Mouse (Mus musculus) MEL (cell line): ENCODE measurements at regions not wholly inside any gene's neighbourhood (a gene's known extent, or its start where the extent isn't known, plus 50 kb on each side); places are given as distances from the start of the nearest gene placed in this dataset.

Experiments
- DNase-seq: peaks from one replicate; pipeline ENCODE4 v3.0.0; 2011; ENCODE audit warnings: low read depth, low spot score
- H3K27ac ChIP-seq: 2 replicates; pipeline ENCODE4 v1.5.1; 2012; ENCODE audit warnings: low read depth, mild to moderate bottlenecking, control low read depth, low read length, moderate library complexity; ENCODE audit not compliant: control insufficient read depth
- H3K27me3 ChIP-seq, 2 experiments: fragments of 150-350 bp in 1 of 2; sonication (generic) in 1 of 2; 2 replicates each; pipeline ENCODE4 v1.6.1; 2012; ENCODE audit warnings: low read length in 2 of 2, mild to moderate bottlenecking in 2 of 2, improper control_type of control experiment in 1 of 2, moderate library complexity in 1 of 2; ENCODE audit not compliant: insufficient read depth in 2 of 2, control insufficient read depth in 1 of 2
- H3K36me3 ChIP-seq, 2 experiments: 2 replicates each; pipeline ENCODE4 v1.6.1; 2012 to 2014; ENCODE audit warnings: low read length in 2 of 2, improper control_type of control experiment in 1 of 2, inconsistent platforms in 1 of 2, mild to moderate bottlenecking in 1 of 2; ENCODE audit not compliant: insufficient read depth in 2 of 2, control insufficient read depth in 1 of 2
- H3K4me1 ChIP-seq, 2 experiments: fragments of 150-350 bp in 1 of 2; sonication (generic) in 1 of 2; 2 replicates each; pipeline ENCODE4 v1.6.1; 2012; ENCODE audit warnings: low read length in 2 of 2, improper control_type of control experiment in 1 of 2, mild to moderate bottlenecking in 1 of 2; ENCODE audit not compliant: insufficient read depth in 2 of 2, control insufficient read depth in 1 of 2
- H3K4me3 ChIP-seq, 2 experiments: fragments of 150-350 bp in 1 of 2; sonication (generic) in 1 of 2; 2 replicates each; pipeline ENCODE4 v1.5.1; 2012; ENCODE audit warnings: low read depth in 2 of 2, low read length in 2 of 2, mild to moderate bottlenecking in 2 of 2, moderate library complexity in 2 of 2, control low read depth in 1 of 2, improper control_type of control experiment in 1 of 2; ENCODE audit not compliant: control insufficient read depth in 1 of 2, insufficient read depth in 1 of 2
- H3K79me2 ChIP-seq: 2 replicates; pipeline ENCODE4 v1.6.1; 2012; ENCODE audit warnings: mild to moderate bottlenecking, low read length, moderate library complexity; ENCODE audit not compliant: control insufficient read depth, poor library complexity, insufficient read depth
- H3K9ac ChIP-seq: 2 replicates; pipeline ENCODE4 v1.6.1; 2012; ENCODE audit warnings: low read depth, mild to moderate bottlenecking, control low read depth, low read length, moderate library complexity; ENCODE audit not compliant: control insufficient read depth, poor library complexity, severe bottlenecking
- H3K9me3 ChIP-seq: fragments of 150-350 bp; sonication (generic); replicated peaks from 2 replicates; pipeline ENCODE4 v1.6.1; 2012; ENCODE audit warnings: mild to moderate bottlenecking, low read length, improper control_type of control experiment, moderate library complexity; ENCODE audit not compliant: insufficient read depth
- BHLHE40 ChIP-seq: IDR thresholded peaks from 2 replicates; pipeline ENCODE4 v1.6.1; 2012; ENCODE audit warnings: low read depth, mild to moderate bottlenecking, inconsistent platforms, low read length, improper control_type of control experiment, borderline replicate concordance
- CTCF ChIP-seq, 3 experiments: IDR thresholded peaks in 2 of 3; conservative IDR thresholded peaks in 1 of 3; 2 replicates each; pipeline ENCODE4 v1.5.1; 2011 to 2012; ENCODE audit warnings: low read length in 3 of 3, low read depth in 2 of 3, mild to moderate bottlenecking in 2 of 3, improper control_type of control experiment in 1 of 3, inconsistent platforms in 1 of 3, mixed read lengths in 1 of 3, moderate library complexity in 1 of 3; ENCODE audit not compliant: control insufficient read depth in 1 of 3, insufficient read depth in 1 of 3, poor library complexity in 1 of 3, severe bottlenecking in 1 of 3
- E2F4 ChIP-seq: IDR thresholded peaks from 2 replicates; pipeline ENCODE4 v1.6.1; 2011; ENCODE audit warnings: low read depth, low read length, improper control_type of control experiment, borderline replicate concordance
- EP300 ChIP-seq, 2 experiments: IDR thresholded peaks; 2 replicates each; pipeline ENCODE4 v1.6.1; 2011; ENCODE audit warnings: improper control_type of control experiment in 2 of 2, low read length in 2 of 2, low read depth in 1 of 2, mild to moderate bottlenecking in 1 of 2
- GABPA ChIP-seq: IDR thresholded peaks from 2 replicates; pipeline ENCODE4 v1.6.1; 2012; ENCODE audit warnings: low read depth, mild to moderate bottlenecking, inconsistent platforms, low read length, improper control_type of control experiment, moderate library complexity
- HCFC1 ChIP-seq: IDR thresholded peaks from 2 replicates; pipeline ENCODE4 v1.6.1; 2012; ENCODE audit warnings: low read depth, mild to moderate bottlenecking, inconsistent platforms, low read length, improper control_type of control experiment, moderate library complexity
- JUND ChIP-seq: IDR thresholded peaks from 2 replicates; pipeline ENCODE4 v1.6.1; 2011; ENCODE audit warnings: low read depth, mild to moderate bottlenecking, improper control_type of control experiment, low read length
- KAT2A ChIP-seq: conservative IDR thresholded peaks from 2 replicates; pipeline ENCODE4 v1.6.1; 2012; ENCODE audit warnings: low read depth, low read length, improper control_type of control experiment, inconsistent platforms
- MAX ChIP-seq: IDR thresholded peaks from 2 replicates; pipeline ENCODE4 v1.6.1; 2011; ENCODE audit warnings: low read length, improper control_type of control experiment
- MXI1 ChIP-seq: IDR thresholded peaks from 2 replicates; pipeline ENCODE4 v1.6.1; 2011; ENCODE audit warnings: mild to moderate bottlenecking, low read depth, low read length, improper control_type of control experiment
- MYC ChIP-seq: IDR thresholded peaks from 2 replicates; pipeline ENCODE4 v1.6.1; 2011; ENCODE audit warnings: low read depth, mild to moderate bottlenecking, low read length, improper control_type of control experiment, moderate library complexity
- NRF1 ChIP-seq: IDR thresholded peaks from 2 replicates; pipeline ENCODE4 v1.6.1; 2014; ENCODE audit warnings: low read depth, mild to moderate bottlenecking, inconsistent platforms, low read length, improper control_type of control experiment, moderate library complexity; ENCODE audit not compliant: poor library complexity, insufficient read depth, severe bottlenecking
- POLR2A ChIP-seq, 2 experiments: IDR thresholded peaks; 2 replicates each; pipeline ENCODE4 v1.6.1; 2011 to 2012; ENCODE audit warnings: low read length in 2 of 2, mild to moderate bottlenecking in 2 of 2, control low read depth in 1 of 2, improper control_type of control experiment in 1 of 2, low read depth in 1 of 2, moderate library complexity in 1 of 2; ENCODE audit not compliant: control insufficient read depth in 1 of 2, insufficient read depth in 1 of 2, poor library complexity in 1 of 2
- POLR2AphosphoS2 ChIP-seq: IDR thresholded peaks from 2 replicates; pipeline ENCODE4 v1.6.1; 2011; ENCODE audit warnings: low read length, improper control_type of control experiment
- POLR2AphosphoS5 ChIP-seq: IDR thresholded peaks from 2 replicates; pipeline ENCODE4 v1.6.1; 2012; ENCODE audit warnings: low read depth, borderline replicate concordance, mild to moderate bottlenecking, inconsistent platforms, low read length, moderate library complexity, mixed read lengths
- RAD21 ChIP-seq: IDR thresholded peaks from 2 replicates; pipeline ENCODE4 v1.6.1; 2011; ENCODE audit warnings: mild to moderate bottlenecking, low read depth, low read length, improper control_type of control experiment
- SIN3A ChIP-seq: IDR thresholded peaks from 2 replicates; pipeline ENCODE4 v1.6.1; 2012; ENCODE audit warnings: low read length, improper control_type of control experiment, inconsistent platforms
- SMC3 ChIP-seq: IDR thresholded peaks from 2 replicates; pipeline ENCODE4 v1.6.1; 2011; ENCODE audit warnings: low read depth, low read length, improper control_type of control experiment
- TAL1 ChIP-seq: IDR thresholded peaks from 2 replicates; pipeline ENCODE4 v1.6.1; 2012; ENCODE audit warnings: mild to moderate bottlenecking, inconsistent platforms, low read length, moderate library complexity, mixed read lengths
- TCF12 ChIP-seq: IDR thresholded peaks from 2 replicates; pipeline ENCODE4 v1.6.1; 2014; ENCODE audit warnings: low read depth, mild to moderate bottlenecking, inconsistent platforms, low read length, improper control_type of control experiment, moderate library complexity
- UBTF ChIP-seq: IDR thresholded peaks from 2 replicates; pipeline ENCODE4 v1.6.1; 2012; ENCODE audit warnings: low read depth, mild to moderate bottlenecking, inconsistent platforms, low read length, improper control_type of control experiment, moderate library complexity, borderline replicate concordance; ENCODE audit not compliant: insufficient read depth
- USF1 ChIP-seq: IDR thresholded peaks from 2 replicates; pipeline ENCODE4 v1.6.1; 2014; ENCODE audit warnings: low read depth, mild to moderate bottlenecking, inconsistent platforms, low read length, improper control_type of control experiment, moderate library complexity
- USF2 ChIP-seq, 2 experiments: IDR thresholded peaks; 2 replicates each; pipeline ENCODE4 v1.6.1; 2011 to 2012; ENCODE audit warnings: improper control_type of control experiment in 2 of 2, low read length in 2 of 2, borderline replicate concordance in 1 of 2, inconsistent platforms in 1 of 2, low read depth in 1 of 2, mild to moderate bottlenecking in 1 of 2; ENCODE audit not compliant: insufficient read depth in 1 of 2
- ZKSCAN1 ChIP-seq: IDR thresholded peaks from 2 replicates; pipeline ENCODE4 v1.6.1; 2012; ENCODE audit warnings: low read depth, mild to moderate bottlenecking, inconsistent platforms, low read length, improper control_type of control experiment, moderate library complexity
- ZMIZ1 ChIP-seq: IDR thresholded peaks from 2 replicates; pipeline ENCODE4 v1.6.1; 2012; ENCODE audit warnings: low read depth, mild to moderate bottlenecking, inconsistent platforms, low read length, improper control_type of control experiment, moderate library complexity

- no peaks in the 10 kb centered on the region for H3K9me3 ChIP-seq
- DNase-seq: peak; percentile 7
- H3K4me1 ChIP-seq: no peaks in the 10 kb centered on the region
- TF ChIP-seq EP300 (IDR thresholded peaks at IDR 0.05; ENCODE audit: low read depth in 1 of 2, low read length in 2 of 2) (no peak), E2F4 (no peak), CTCF (IDR thresholded peaks at IDR 0.05 in 2 of 3, conservative IDR thresholded peaks at IDR 0.05 in 1 of 3; ENCODE audit: control insufficient read depth in 1 of 3, insufficient read depth in 1 of 3, low read depth in 2 of 3, low read length in 3 of 3, poor library complexity in 1 of 3, severe bottlenecking in 1 of 3) (peak in 1 of 3 experiments; percentile 29; a peak in 3 of 6 replicates), SIN3A (no peak), BHLHE40 (no peak), ZKSCAN1 (no peak), HCFC1 (no peak), MYC (no peak), POLR2A (IDR thresholded peaks at IDR 0.05; ENCODE audit: control insufficient read depth in 1 of 2, insufficient read depth in 1 of 2, low read depth in 1 of 2, low read length in 2 of 2, poor library complexity in 1 of 2) (no peak), NRF1 (no peak), MXI1 (no peak), GABPA (no peak), UBTF (no peak), USF1 (no peak), JUND (no peak), USF2 (IDR thresholded peaks at IDR 0.05; ENCODE audit: borderline replicate concordance in 1 of 2, insufficient read depth in 1 of 2, low read depth in 1 of 2, low read length in 2 of 2) (no peak), POLR2AphosphoS5 (no peak), MAX (no peak), ZMIZ1 (no peak), TCF12 (no peak), KAT2A (no peak), TAL1 (no peak), SMC3 (peak; percentile 35), POLR2AphosphoS2 (no peak), RAD21 (peak; percentile 27)
- H3K79me2 ChIP-seq: no peaks in the 10 kb centered on the region
- H3K27me3 ChIP-seq: no peaks in the 10 kb centered on the region
- no peak overlapping the region for H3K9ac ChIP-seq
- no peaks in the 10 kb centered on the region for H3K36me3 ChIP-seq
- no peak overlapping the region for H3K27ac ChIP-seq
- H3K4me3 ChIP-seq: no peak overlapping the region
These were observed 77.9 kb upstream of the Grem2 start for GRCm38 (mm10) chr1:174999265-175000200.
